Mouse (Mus musculus) myocyte (in vitro differentiated cells): ENCODE results near the gene Dcst1. TPM values are rescaled to one million over a fixed set of nuclear protein-coding genes. Genes with fewer than 3 reads are reported as not detected.
A peak's percentile ranks its signal among the peaks of the same experiment; 100 is the strongest.

Experiments
- H3K27me3 ChIP-seq: one replicate; pipeline ENCODE4 v1.6.1; 2011; ENCODE audit not compliant: control insufficient read depth, insufficient read depth, insufficient read length
- H3K36me3 ChIP-seq: one replicate; pipeline ENCODE4 v1.6.1; 2011; ENCODE audit not compliant: control insufficient read depth, insufficient read depth
- H3K4me2 ChIP-seq: one replicate; pipeline ENCODE4 v1.6.1; 2011; ENCODE audit warnings: low read depth, control low read depth
- H3K4me3 ChIP-seq: one replicate; pipeline ENCODE4 v1.5.1; 2011; ENCODE audit warnings: mild to moderate bottlenecking, control low read depth, moderate library complexity
- H3K79me2 ChIP-seq: one replicate; pipeline ENCODE4 v1.6.1; 2011; ENCODE audit not compliant: control insufficient read depth, insufficient read depth
- H3ac ChIP-seq: one replicate; pipeline ENCODE4 v1.6.1; 2011; ENCODE audit not compliant: control insufficient read depth, insufficient read length
- CEBPB ChIP-seq: IDR thresholded peaks from 2 replicates; pipeline ENCODE4 v1.6.1; 2011; ENCODE audit warnings: mild to moderate bottlenecking, moderate library complexity; ENCODE audit not compliant: poor library complexity, insufficient read depth, severe bottlenecking
- E2F4 ChIP-seq: IDR thresholded peaks from one replicate; pipeline ENCODE4 v1.6.1; 2011; ENCODE audit warnings: mild to moderate bottlenecking, control low read depth, moderate library complexity; ENCODE audit not compliant: insufficient read depth
- MAX ChIP-seq: IDR thresholded peaks from one replicate; pipeline ENCODE4 v1.6.1; 2011; ENCODE audit warnings: low read depth, mild to moderate bottlenecking, control low read depth
- MYOD1 ChIP-seq, 3 experiments: IDR thresholded peaks; one replicate each; pipeline ENCODE4 v1.6.1; 2011; ENCODE audit warnings: control low read depth in 2 of 3, low read depth in 2 of 3, mild to moderate bottlenecking in 2 of 3, moderate library complexity in 1 of 3; ENCODE audit not compliant: insufficient read length in 2 of 3, control insufficient read depth in 1 of 3
- MYOG ChIP-seq, 3 experiments: IDR thresholded peaks; one replicate each; pipeline ENCODE4 v1.6.1; 2011; ENCODE audit warnings: control low read depth in 2 of 3, low read depth in 2 of 3, mild to moderate bottlenecking in 2 of 3; ENCODE audit not compliant: insufficient read length in 2 of 3, control insufficient read depth in 1 of 3, insufficient read depth in 1 of 3
- POLR2A ChIP-seq: IDR thresholded peaks from one replicate; pipeline ENCODE4 v1.6.1; 2011; ENCODE audit warnings: low read depth, mild to moderate bottlenecking, control low read depth, moderate library complexity; ENCODE audit not compliant: insufficient read length
- POLR2AphosphoS2 ChIP-seq: IDR thresholded peaks from one replicate; pipeline ENCODE4 v1.6.1; 2011; ENCODE audit warnings: low read depth, control low read depth; ENCODE audit not compliant: insufficient read length
- REST ChIP-seq: IDR thresholded peaks from one replicate; pipeline ENCODE4 v1.6.1; 2011; ENCODE audit warnings: mild to moderate bottlenecking, control low read depth, moderate library complexity; ENCODE audit not compliant: insufficient read depth, insufficient read length
- SRF ChIP-seq: IDR thresholded peaks from one replicate; pipeline ENCODE4 v1.6.1; 2011; ENCODE audit warnings: low read depth; ENCODE audit not compliant: control insufficient read depth, insufficient read length
- TCF12 ChIP-seq: IDR thresholded peaks from one replicate; pipeline ENCODE4 v1.6.1; 2011; ENCODE audit warnings: mild to moderate bottlenecking, control low read depth; ENCODE audit not compliant: poor library complexity, insufficient read depth, severe bottlenecking
- TCF3 ChIP-seq: IDR thresholded peaks from one replicate; pipeline ENCODE4 v1.6.1; 2011; ENCODE audit warnings: low read depth, control low read depth; ENCODE audit not compliant: insufficient read length
- USF1 ChIP-seq: IDR thresholded peaks from one replicate; pipeline ENCODE4 v1.6.1; 2011; ENCODE audit warnings: low read depth, mild to moderate bottlenecking, control low read depth, moderate library complexity
- polyA plus RNA-seq: library from polyadenylated mRNA; unstranded; fragments of >200 nt; fragmentation: generic; extraction: Trizol; gene quantifications from one replicate; pipeline ENCODE4 v1.2.1, GENCODE M21; 2012; ENCODE audit warnings: missing spikeins

The Dcst1 gene
- polyA plus RNA-seq, 1 experiment: 0.41 TPM

GRCm38 (mm10) chr3:89319591-89320350 lies 45.3 kb downstream of the Dcst1 start:
- no peak overlapping the region for H3ac ChIP-seq
- no peaks in the 10 kb centered on the region for H3K79me2 ChIP-seq
- no peak overlapping the region for H3K4me3 ChIP-seq
- peaks cover 43% of the 10 kb centered on the region for H3K27me3 ChIP-seq
- peak overlapping the region; percentile 91 for H3K4me2 ChIP-seq
- no peaks in the 10 kb centered on the region for H3K36me3 ChIP-seq
- TF ChIP-seq REST: no peak
- TF ChIP-seq E2F4: no peak
- TF ChIP-seq CEBPB: no peak
- no peak for TF ChIP-seq USF1
- TF ChIP-seq MAX: no peak
- no peak for TF ChIP-seq TCF12

- peaks cover 43% of the 10 kb centered on the region for H3K27me3 ChIP-seq
- no peak overlapping the region for H3ac ChIP-seq
- H3K4me3 ChIP-seq: no peak overlapping the region
- no peak overlapping the region for H3K4me2 ChIP-seq
- no peaks in the 10 kb centered on the region for H3K79me2 ChIP-seq
- H3K36me3 ChIP-seq: no peaks in the 10 kb centered on the region
- no peak for TF ChIP-seq MYOD1 (IDR thresholded peaks at IDR 0.05; ENCODE audit: control insufficient read depth in 1 of 3, insufficient read length in 2 of 3, low read depth in 2 of 3)
- no peak for TF ChIP-seq REST
- TF ChIP-seq POLR2A: no peak
- TF ChIP-seq TCF3: no peak
- no peak for TF ChIP-seq POLR2AphosphoS2
These were observed 46.0 kb downstream of the Dcst1 start for GRCm38 (mm10) chr3:89318971-89319590.

- Histone ChIP-seq H3K79me2 (no peaks in the 10 kb centered on the region), H3ac (no peak overlapping the region), H3K4me3 (no peak overlapping the region), H3K36me3 (no peaks in the 10 kb centered on the region), H3K4me2 (no peak overlapping the region), H3K27me3 (peaks cover 43% of the 10 kb centered on the region)
- TF ChIP-seq POLR2AphosphoS2 (no peak), TCF3 (no peak), MAX (no peak), MYOG (IDR thresholded peaks at IDR 0.05; ENCODE audit: control insufficient read depth in 1 of 3, insufficient read depth in 1 of 3, insufficient read length in 2 of 3, low read depth in 2 of 3) (peak in 1 of 3 experiments; percentile 26), REST (no peak), USF1 (no peak)
These were observed 46.7 kb downstream of the Dcst1 start for GRCm38 (mm10) chr3:89318316-89318715.

- H3K27me3 ChIP-seq: peaks cover 33% of the 10 kb centered on the region
- TF ChIP-seq CEBPB (no peak), MAX (no peak), REST (no peak), TCF3 (no peak), MYOD1 (IDR thresholded peaks at IDR 0.05; ENCODE audit: control insufficient read depth in 1 of 3, insufficient read length in 2 of 3, low read depth in 2 of 3) (no peak), E2F4 (no peak), SRF (no peak), POLR2A (no peak), MYOG (IDR thresholded peaks at IDR 0.05; ENCODE audit: control insufficient read depth in 1 of 3, insufficient read depth in 1 of 3, insufficient read length in 2 of 3, low read depth in 2 of 3) (no peak), USF1 (no peak), TCF12 (no peak), POLR2AphosphoS2 (no peak)
- no peaks in the 10 kb centered on the region for H3K36me3 ChIP-seq
These were observed 47.8 kb downstream of the Dcst1 start for GRCm38 (mm10) chr3:89317246-89317645.

DNA sequence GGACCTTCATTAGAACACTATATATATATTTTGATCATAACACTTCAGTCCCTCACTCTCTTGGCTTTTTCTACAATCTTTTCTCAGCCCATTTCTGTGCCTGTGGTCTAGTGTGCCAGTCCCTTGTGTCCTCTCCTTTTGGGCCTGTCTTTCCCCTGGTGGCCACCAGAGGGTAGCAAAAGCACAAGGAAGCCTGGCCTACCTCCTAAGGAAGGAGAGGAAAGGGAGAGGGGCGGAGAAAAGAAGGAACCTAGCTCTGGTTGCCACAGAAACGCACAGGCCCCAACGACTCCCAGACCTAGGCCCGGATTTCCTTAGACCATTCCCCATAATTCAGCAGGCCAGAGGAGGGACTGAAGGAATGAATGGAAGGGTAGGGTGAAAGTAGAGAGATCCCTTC lies 48.2 kb downstream of the Dcst1 start:
- Histone ChIP-seq H3ac (no peak overlapping the region), H3K27me3 (peaks cover 29% of the 10 kb centered on the region), H3K4me2 (peak overlapping the region; percentile 74), H3K4me3 (no peak overlapping the region), H3K79me2 (no peaks in the 10 kb centered on the region), H3K36me3 (no peaks in the 10 kb centered on the region)
- TF ChIP-seq MYOD1 (IDR thresholded peaks at IDR 0.05; ENCODE audit: control insufficient read depth in 1 of 3, insufficient read length in 2 of 3, low read depth in 2 of 3): no peak
- no peak for TF ChIP-seq REST
- no peak for TF ChIP-seq CEBPB
- TF ChIP-seq TCF12: no peak
- TF ChIP-seq POLR2AphosphoS2: no peak

More at GRCm38 (mm10) chr3:89317246-89317645, 47.8 kb downstream of the Dcst1 start:
- no peaks in the 10 kb centered on the region for H3K79me2 ChIP-seq
- no peak overlapping the region for H3ac ChIP-seq
- no peak overlapping the region for H3K4me3 ChIP-seq
- H3K4me2 ChIP-seq: no peak overlapping the region
